Mouse (Mus musculus) myocyte (in vitro differentiated cells): ENCODE results near the gene Otx2. TPM values are rescaled to one million over a fixed set of nuclear protein-coding genes. Genes with fewer than 3 reads are reported as not detected.
A peak's percentile ranks its signal among the peaks of the same experiment; 100 is the strongest.

Experiments used
- H3K27me3 ChIP-seq: one replicate; pipeline ENCODE4 v1.6.1; 2011; ENCODE audit not compliant: control insufficient read depth, insufficient read depth, insufficient read length
- H3K36me3 ChIP-seq: one replicate; pipeline ENCODE4 v1.6.1; 2011; ENCODE audit not compliant: control insufficient read depth, insufficient read depth
- H3K4me2 ChIP-seq: one replicate; pipeline ENCODE4 v1.6.1; 2011; ENCODE audit warnings: low read depth, control low read depth
- H3K4me3 ChIP-seq: one replicate; pipeline ENCODE4 v1.5.1; 2011; ENCODE audit warnings: mild to moderate bottlenecking, control low read depth, moderate library complexity
- H3K79me2 ChIP-seq: one replicate; pipeline ENCODE4 v1.6.1; 2011; ENCODE audit not compliant: control insufficient read depth, insufficient read depth
- H3ac ChIP-seq: one replicate; pipeline ENCODE4 v1.6.1; 2011; ENCODE audit not compliant: control insufficient read depth, insufficient read length
- CEBPB ChIP-seq: IDR thresholded peaks from 2 replicates; pipeline ENCODE4 v1.6.1; 2011; ENCODE audit warnings: mild to moderate bottlenecking, moderate library complexity; ENCODE audit not compliant: poor library complexity, insufficient read depth, severe bottlenecking
- E2F4 ChIP-seq: IDR thresholded peaks from one replicate; pipeline ENCODE4 v1.6.1; 2011; ENCODE audit warnings: mild to moderate bottlenecking, control low read depth, moderate library complexity; ENCODE audit not compliant: insufficient read depth
- MAX ChIP-seq: IDR thresholded peaks from one replicate; pipeline ENCODE4 v1.6.1; 2011; ENCODE audit warnings: low read depth, mild to moderate bottlenecking, control low read depth
- MYOD1 ChIP-seq, 3 experiments: IDR thresholded peaks; one replicate each; pipeline ENCODE4 v1.6.1; 2011; ENCODE audit warnings: control low read depth in 2 of 3, low read depth in 2 of 3, mild to moderate bottlenecking in 2 of 3, moderate library complexity in 1 of 3; ENCODE audit not compliant: insufficient read length in 2 of 3, control insufficient read depth in 1 of 3
- MYOG ChIP-seq, 3 experiments: IDR thresholded peaks; one replicate each; pipeline ENCODE4 v1.6.1; 2011; ENCODE audit warnings: control low read depth in 2 of 3, low read depth in 2 of 3, mild to moderate bottlenecking in 2 of 3; ENCODE audit not compliant: insufficient read length in 2 of 3, control insufficient read depth in 1 of 3, insufficient read depth in 1 of 3
- POLR2A ChIP-seq: IDR thresholded peaks from one replicate; pipeline ENCODE4 v1.6.1; 2011; ENCODE audit warnings: low read depth, mild to moderate bottlenecking, control low read depth, moderate library complexity; ENCODE audit not compliant: insufficient read length
- POLR2AphosphoS2 ChIP-seq: IDR thresholded peaks from one replicate; pipeline ENCODE4 v1.6.1; 2011; ENCODE audit warnings: low read depth, control low read depth; ENCODE audit not compliant: insufficient read length
- REST ChIP-seq: IDR thresholded peaks from one replicate; pipeline ENCODE4 v1.6.1; 2011; ENCODE audit warnings: mild to moderate bottlenecking, control low read depth, moderate library complexity; ENCODE audit not compliant: insufficient read depth, insufficient read length
- SRF ChIP-seq: IDR thresholded peaks from one replicate; pipeline ENCODE4 v1.6.1; 2011; ENCODE audit warnings: low read depth; ENCODE audit not compliant: control insufficient read depth, insufficient read length
- TCF12 ChIP-seq: IDR thresholded peaks from one replicate; pipeline ENCODE4 v1.6.1; 2011; ENCODE audit warnings: mild to moderate bottlenecking, control low read depth; ENCODE audit not compliant: poor library complexity, insufficient read depth, severe bottlenecking
- TCF3 ChIP-seq: IDR thresholded peaks from one replicate; pipeline ENCODE4 v1.6.1; 2011; ENCODE audit warnings: low read depth, control low read depth; ENCODE audit not compliant: insufficient read length
- USF1 ChIP-seq: IDR thresholded peaks from one replicate; pipeline ENCODE4 v1.6.1; 2011; ENCODE audit warnings: low read depth, mild to moderate bottlenecking, control low read depth, moderate library complexity
- polyA plus RNA-seq: library from polyadenylated mRNA; unstranded; fragments of >200 nt; fragmentation: generic; extraction: Trizol; gene quantifications from one replicate; pipeline ENCODE4 v1.2.1, GENCODE M21; 2012; ENCODE audit warnings: missing spikeins

Gene Otx2
- polyA plus RNA-seq, 1 experiment, result not detected

DNA sequence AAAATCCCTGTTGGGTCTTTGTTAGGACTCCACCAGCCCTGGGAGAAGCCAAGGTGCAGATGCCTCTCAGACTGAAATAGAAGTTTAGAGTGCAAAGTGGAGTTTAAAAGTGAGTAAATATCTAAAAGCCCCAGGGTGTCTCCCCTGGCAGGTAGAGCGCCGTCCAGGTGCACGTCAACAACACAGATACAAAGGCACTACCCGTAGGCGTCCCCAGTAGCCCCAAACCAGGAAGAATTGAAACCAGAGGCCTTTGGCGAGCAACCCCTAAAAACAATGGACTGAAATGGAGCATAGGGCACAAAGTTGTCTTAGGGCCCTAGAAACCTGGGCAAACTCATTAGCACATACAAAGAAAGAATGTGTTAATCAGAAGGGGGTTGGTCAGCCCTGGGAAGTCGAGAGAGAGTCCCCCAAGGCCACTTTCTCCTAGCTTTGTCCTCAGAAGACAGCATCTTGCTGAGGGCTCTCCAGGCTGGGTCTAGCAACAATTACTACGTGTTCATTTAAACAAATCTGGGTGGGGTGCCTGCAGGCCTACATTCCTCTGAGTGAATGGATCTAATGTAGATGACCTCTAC lies 27.3 kb upstream of the Otx2 start:
- H3K4me3 ChIP-seq, result no peak overlapping the region
- H3ac ChIP-seq, result no peak overlapping the region
- no peaks in the 10 kb centered on the region for H3K36me3 ChIP-seq
- TF ChIP-seq MYOG (IDR thresholded peaks at IDR 0.05; ENCODE audit: control insufficient read depth in 1 of 3, insufficient read depth in 1 of 3, insufficient read length in 2 of 3, low read depth in 2 of 3), result no peak
- TF ChIP-seq TCF12, result no peak
- no peak for TF ChIP-seq POLR2A
- no peak for TF ChIP-seq TCF3
- no peak for TF ChIP-seq MYOD1 (IDR thresholded peaks at IDR 0.05; ENCODE audit: control insufficient read depth in 1 of 3, insufficient read length in 2 of 3, low read depth in 2 of 3)
- no peak for TF ChIP-seq SRF
- TF ChIP-seq CEBPB, result no peak
- TF ChIP-seq E2F4, result no peak
- TF ChIP-seq REST, result no peak
- no peak for TF ChIP-seq USF1
- no peak for TF ChIP-seq MAX
- no peak for TF ChIP-seq POLR2AphosphoS2
- H3K4me2 ChIP-seq, result no peak overlapping the region
- no peaks in the 10 kb centered on the region for H3K27me3 ChIP-seq
- no peaks in the 10 kb centered on the region for H3K79me2 ChIP-seq

DNA sequence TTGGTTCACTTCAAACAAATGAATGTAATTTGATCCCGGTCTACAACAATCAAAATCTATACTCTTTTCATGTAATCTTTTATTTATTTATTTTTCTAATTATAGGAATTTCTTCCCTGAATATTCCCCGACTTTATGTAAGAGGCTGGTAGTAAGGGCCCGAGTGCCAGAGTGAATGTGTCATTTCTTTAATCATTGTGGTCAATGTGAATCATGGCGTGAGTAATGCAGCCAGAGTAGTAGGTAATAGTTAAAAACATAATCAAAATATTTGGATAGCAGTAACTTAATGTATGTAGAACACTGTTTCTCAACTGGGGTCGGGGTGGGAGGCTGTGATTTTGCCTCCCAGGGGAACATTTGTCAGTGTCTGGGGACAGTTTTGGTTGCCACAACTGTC lies 6.0 kb upstream of the Otx2 start:
- Histone ChIP-seq H3ac (no peak overlapping the region), H3K4me2 (peak overlapping the region; percentile 24), H3K4me3 (no peak overlapping the region), H3K79me2 (no peaks in the 10 kb centered on the region), H3K36me3 (no peaks in the 10 kb centered on the region), H3K27me3 (no peaks in the 10 kb centered on the region)
- no peak for TF ChIP-seq MYOD1 (IDR thresholded peaks at IDR 0.05; ENCODE audit: control insufficient read depth in 1 of 3, insufficient read length in 2 of 3, low read depth in 2 of 3)
- 0 out of 2 replicates have a peak, but pooled peaks have one; percentile 6 for TF ChIP-seq CEBPB

DNA sequence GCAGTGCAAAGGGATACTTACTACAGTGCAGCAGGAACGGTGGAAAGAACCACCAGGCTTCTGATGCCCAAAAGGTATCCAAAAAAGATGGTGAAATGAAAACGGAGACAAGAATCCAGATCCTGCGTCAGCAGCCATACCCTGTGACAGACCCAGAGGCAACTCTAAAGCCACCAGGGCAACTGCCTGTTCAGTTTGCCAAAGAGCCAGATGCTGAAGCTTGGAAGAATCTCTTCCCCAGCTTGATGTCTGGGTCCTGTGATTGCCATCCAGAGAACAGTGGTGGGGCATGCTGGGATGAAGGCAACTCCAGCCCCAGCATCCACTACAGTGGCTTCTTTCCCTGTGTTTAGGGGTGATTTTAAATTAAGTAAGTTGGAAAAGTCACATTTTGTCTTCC lies 5.1 kb upstream of the Otx2 start:
- Histone ChIP-seq H3K36me3 (no peaks in the 10 kb centered on the region), H3K4me2 (no peak overlapping the region), H3K79me2 (no peaks in the 10 kb centered on the region), H3ac (no peak overlapping the region), H3K4me3 (no peak overlapping the region), H3K27me3 (peaks cover 4% of the 10 kb centered on the region)
- TF ChIP-seq CEBPB, result no peak
- TF ChIP-seq SRF, result no peak
- no peak for TF ChIP-seq E2F4
- TF ChIP-seq MYOG (IDR thresholded peaks at IDR 0.05; ENCODE audit: control insufficient read depth in 1 of 3, insufficient read depth in 1 of 3, insufficient read length in 2 of 3, low read depth in 2 of 3), result no peak
- no peak for TF ChIP-seq TCF3
- no peak for TF ChIP-seq TCF12
- no peak for TF ChIP-seq USF1
- no peak for TF ChIP-seq REST
- no peak for TF ChIP-seq POLR2AphosphoS2
- TF ChIP-seq MYOD1 (IDR thresholded peaks at IDR 0.05; ENCODE audit: control insufficient read depth in 1 of 3, insufficient read length in 2 of 3, low read depth in 2 of 3), result no peak
- no peak for TF ChIP-seq MAX
- no peak for TF ChIP-seq POLR2A

DNA sequence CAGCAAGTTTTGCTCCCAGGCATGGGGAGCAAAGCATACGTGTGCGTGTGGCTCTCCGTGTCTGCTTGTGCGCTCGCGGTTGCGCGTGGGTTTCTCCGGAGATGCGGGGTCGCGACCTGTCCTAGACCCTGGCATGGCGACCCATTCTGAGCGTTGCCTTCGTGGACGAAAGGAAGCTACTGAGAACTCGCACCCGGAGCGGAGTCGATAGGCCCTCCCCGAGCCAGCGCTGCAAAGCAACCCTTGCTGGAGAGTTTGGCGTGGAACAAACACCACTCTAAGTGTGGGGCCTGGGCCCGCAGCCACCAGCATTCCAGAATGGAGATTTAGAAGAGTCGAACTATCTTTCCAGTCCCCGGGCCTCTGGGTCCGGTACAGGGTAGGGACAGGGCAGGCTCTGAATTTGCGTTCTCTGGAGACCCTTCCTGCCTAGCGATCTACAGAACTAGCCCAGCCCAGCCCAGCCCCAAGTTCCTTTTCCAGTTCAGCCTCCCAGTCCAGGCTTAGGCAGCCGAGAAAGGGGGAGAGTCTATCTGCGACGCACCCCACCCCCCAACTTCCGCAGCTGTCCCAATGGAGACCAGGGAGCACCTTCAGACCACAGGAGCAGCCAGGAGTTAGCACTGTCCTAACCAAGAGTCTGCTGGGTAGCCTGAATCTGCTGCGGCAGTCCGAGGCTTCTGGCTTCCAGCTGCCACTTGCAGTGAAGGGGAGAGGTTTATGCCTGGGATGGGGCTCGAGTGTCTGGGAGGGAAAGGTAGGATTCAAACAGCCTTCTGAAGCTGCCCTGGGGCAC lies 615 bp upstream of the Otx2 start:
- Histone ChIP-seq H3K36me3 (no peaks in the 10 kb centered on the region), H3ac (no peak overlapping the region), H3K4me3 (no peak overlapping the region), H3K79me2 (no peaks in the 10 kb centered on the region), H3K27me3 (peaks cover 18% of the 10 kb centered on the region), H3K4me2 (no peak overlapping the region)
- TF ChIP-seq USF1, result no peak

DNA sequence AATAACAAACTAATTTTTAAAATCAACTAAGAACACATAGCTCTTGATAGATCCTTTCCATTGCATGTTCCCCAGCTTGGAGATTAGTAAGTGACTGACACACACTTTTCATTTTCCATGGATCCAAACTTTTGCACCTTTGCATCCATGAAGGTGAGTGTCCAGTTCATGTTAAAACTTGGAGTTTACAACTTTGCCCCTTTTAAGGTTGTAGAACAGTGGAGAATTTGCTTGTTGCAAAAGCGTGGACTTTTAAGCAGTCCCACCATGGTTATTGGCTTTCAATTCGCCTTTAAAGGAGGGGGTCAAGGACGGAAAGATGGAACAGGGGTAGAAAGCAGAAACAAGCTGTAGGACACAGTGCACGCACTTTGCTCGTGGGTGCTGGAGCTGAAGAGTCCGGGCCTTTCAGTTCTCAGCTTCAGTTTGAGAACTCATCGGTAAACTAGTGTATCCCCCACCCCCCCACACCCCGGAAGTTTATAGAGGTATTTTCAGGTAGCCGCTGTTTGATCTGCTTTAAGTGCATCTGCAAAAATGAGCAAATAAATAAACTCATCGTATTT lies 925 bp downstream of the Otx2 start:
- Histone ChIP-seq H3K79me2 (no peaks in the 10 kb centered on the region), H3K27me3 (peaks cover 23% of the 10 kb centered on the region), H3K4me3 (no peak overlapping the region), H3ac (no peak overlapping the region), H3K4me2 (no peak overlapping the region), H3K36me3 (no peaks in the 10 kb centered on the region)
- no peak for TF ChIP-seq MAX
- TF ChIP-seq SRF, result no peak
- no peak for TF ChIP-seq E2F4
- TF ChIP-seq MYOG (IDR thresholded peaks at IDR 0.05; ENCODE audit: control insufficient read depth in 1 of 3, insufficient read depth in 1 of 3, insufficient read length in 2 of 3, low read depth in 2 of 3), result no peak
- no peak for TF ChIP-seq MYOD1 (IDR thresholded peaks at IDR 0.05; ENCODE audit: control insufficient read depth in 1 of 3, insufficient read length in 2 of 3, low read depth in 2 of 3)
- no peak for TF ChIP-seq REST
- no peak for TF ChIP-seq TCF3
- TF ChIP-seq POLR2A, result no peak
- TF ChIP-seq POLR2AphosphoS2, result no peak
- TF ChIP-seq USF1, result no peak
- TF ChIP-seq CEBPB, result no peak
